Mouse (Mus musculus) right cerebral cortex, postnatal 4 days (tissue): ENCODE results near the gene Gm20403.
A peak's percentile ranks its signal among the peaks of the same experiment; 100 is the strongest.
"Not testable (repeated sequence)": the region's sequence is repeated elsewhere in the genome, so short reads cannot be mapped to it uniquely, and the experiment has no call there.

Experiments used
- DNase-seq: peaks from one replicate; pipeline ENCODE4 v3.0.0-alpha.2; 2022

The Gm20403 gene

GRCm38 (mm10) chr12:54992814-54993213, 6.5 kb upstream of the Gm20403 start:
- DNase-seq, result no peak

DNA sequence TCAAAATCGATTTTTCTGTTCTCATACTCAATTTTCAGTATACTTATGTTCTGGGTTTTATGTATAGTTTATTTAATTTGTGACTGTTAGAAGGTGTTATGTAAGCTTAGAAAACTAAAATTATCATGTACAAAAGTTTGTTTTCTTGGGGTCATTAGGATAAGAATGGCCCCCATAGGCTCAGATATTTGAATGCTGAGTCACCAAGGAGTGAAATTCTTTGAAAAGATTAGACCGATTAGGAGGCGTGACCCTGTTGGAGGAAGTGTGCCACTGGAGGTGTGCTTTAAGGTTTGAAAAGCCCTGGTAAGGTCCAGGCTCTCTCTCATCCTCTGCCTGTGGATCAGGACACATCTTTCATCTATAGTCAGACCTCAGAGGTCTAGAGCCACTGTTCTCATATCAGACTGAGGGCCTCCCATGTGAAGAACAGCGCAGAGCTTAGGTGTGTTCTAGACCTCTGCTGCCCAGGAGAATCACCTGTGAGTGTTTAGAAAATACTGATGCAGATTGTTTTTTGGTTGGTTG, 2.1 kb upstream of the Gm20403 start:
- DNase-seq, result no peak

DNA sequence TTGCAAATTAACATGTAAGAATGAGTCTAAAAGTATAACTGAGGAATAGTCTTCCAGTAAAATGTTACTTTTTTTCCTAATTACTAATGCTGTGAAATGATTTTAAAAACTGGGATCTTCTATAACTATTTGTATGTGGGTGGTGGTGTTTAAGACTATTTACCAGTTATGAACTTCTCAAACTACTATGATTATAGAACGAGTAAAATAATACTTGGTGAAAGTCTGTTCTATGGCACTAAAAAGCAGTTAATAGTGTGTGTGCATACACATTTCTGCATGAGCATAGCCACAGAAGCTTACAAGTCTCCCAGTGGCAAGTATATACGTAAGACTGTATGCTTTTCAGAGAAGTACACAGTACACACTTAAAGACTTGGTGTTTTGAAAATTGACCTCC, 827 bp upstream of the Gm20403 start:
- no peak for DNase-seq

- DNase-seq, result peak; percentile 51
Observed at GRCm38 (mm10) chr12:54985257-54986051, 875 bp downstream of the Gm20403 start.

GRCm38 (mm10) chr12:54984701-54985256, 1.6 kb downstream of the Gm20403 start:
- peak; percentile 35 for DNase-seq

- no peak for DNase-seq
Observed at GRCm38 (mm10) chr12:54982935-54983715, 3.2 kb downstream of the Gm20403 start.

DNA sequence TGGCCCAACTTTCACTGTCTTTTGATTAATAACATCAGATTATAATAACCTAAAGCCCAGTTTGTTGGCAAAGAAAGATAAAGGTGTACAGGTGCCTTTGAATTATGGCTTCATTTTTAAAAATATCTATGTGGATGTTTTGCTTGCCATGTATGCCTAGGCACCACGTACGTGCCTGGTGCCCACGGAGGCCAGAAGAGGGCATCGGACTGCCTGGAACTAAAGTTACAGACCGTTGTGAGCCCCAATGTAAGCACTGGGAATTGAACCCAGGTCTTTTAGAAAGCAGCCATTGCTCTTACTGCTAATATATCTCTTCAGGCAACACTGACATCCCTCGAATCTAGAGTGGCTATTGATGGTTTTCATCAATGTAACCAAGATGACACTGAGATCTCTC, 4.4 kb downstream of the Gm20403 start:
- DNase-seq, result no peak

DNA sequence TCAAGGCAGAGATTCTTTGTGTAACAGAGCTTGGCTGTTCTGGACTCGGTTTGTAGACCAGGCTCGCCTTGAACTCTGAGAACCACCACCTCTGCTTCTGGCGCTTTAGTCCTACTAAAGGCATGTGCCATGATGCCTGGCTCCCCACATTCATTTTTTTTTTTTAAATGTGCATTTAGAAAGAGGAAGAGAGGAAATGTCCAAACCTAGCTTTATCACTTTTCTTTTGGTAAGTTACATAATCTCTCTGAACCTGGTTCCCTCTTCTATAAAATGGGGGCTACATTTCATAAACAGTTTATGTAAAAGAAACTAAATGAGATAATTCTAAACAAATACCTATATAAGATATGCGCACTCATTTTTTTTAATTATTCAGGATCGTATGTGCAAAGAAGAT, 5.4 kb downstream of the Gm20403 start:
- DNase-seq, result no peak

DNA sequence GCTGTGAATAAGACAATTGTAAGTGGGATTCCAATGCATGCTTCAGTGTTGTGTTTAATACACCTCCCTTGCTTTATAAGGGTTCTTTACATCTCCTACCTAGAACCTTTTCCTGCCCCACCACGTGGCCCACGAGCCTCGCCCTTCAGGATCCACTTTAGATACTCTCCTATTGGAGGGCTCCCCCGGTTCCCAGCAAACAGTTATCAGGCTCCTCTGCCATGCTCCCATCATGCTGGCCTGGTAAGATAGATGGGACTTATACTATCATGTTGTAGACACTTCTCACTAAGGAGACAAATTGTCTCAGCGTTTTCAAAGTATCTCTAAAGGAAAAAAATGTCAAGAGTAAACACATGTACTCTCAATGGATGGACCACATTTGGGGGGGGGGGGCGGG, 5.8 kb downstream of the Gm20403 start:
- no peak for DNase-seq

- DNase-seq, result no peak
Observed at GRCm38 (mm10) chr12:54969033-54969432, 17.3 kb downstream of the Gm20403 start.

DNA sequence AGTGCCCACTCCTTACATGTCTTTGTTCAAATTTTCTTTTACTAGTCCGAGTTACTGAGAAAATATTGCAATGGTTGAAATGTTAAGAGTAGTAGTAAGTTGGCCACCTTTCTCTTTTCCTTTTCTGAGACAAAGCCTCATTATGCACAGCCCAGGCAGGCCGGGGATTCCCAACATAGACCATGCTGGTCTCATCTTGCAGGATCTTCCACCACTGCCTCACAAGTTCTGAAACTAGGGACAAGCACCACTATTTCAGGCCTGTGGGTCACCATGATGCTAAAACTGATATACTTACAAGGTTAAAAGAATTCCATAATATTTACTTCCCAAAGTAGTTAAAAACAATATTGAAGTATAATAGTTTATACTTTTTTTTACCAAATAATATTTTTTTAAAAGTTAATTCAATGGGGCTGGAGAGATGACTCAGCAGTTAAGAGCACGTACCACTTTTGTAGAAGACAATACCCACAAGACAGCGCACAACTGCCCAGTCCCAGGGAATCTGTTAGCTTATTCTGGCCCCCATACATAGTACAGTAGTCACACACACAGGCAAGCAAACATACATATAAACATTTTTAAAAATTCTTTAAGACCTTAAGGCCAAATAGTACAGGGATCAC, 20.7 kb downstream of the Gm20403 start:
- DNase-seq, result no peak

DNA sequence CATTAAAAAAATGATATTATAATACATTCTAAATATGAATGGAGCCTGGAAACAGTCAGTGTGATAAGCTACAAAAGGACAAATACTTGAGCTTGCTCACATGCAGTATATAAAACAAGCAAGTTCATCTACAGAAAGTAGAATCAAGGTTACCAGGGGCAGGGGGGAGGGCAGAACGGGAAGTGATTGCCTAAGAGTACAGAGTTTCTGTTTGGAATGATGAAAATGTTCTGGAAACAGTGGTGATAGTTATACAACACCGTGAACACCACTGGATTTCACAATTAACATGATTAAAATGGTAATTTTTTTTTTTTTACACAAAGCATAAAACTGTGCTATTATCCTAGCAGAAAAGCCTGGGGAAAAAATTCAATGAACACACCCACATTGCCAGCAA, 26.8 kb downstream of the Gm20403 start:
- no peak for DNase-seq

GRCm38 (mm10) chr12:54956974-54957373, 29.4 kb downstream of the Gm20403 start:
- DNase-seq, result no peak

DNA sequence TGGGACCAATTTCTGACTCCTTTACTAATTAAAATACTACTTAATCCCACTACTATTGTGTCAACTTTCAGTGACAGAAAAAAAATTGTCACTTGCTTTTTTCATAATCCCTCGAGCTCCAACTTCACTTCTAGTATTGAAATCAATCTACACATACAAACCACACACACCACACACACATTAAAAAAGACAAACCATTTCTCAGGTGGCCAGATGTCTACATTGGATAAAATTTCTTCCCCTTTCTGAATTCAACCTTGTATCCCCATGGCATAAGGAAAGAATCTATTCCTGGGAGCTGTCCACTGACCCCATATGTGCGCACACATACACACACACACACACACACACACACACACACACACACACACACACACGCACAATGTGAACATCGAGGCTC, 29.9 kb downstream of the Gm20403 start:
- DNase-seq, result no peak

DNA sequence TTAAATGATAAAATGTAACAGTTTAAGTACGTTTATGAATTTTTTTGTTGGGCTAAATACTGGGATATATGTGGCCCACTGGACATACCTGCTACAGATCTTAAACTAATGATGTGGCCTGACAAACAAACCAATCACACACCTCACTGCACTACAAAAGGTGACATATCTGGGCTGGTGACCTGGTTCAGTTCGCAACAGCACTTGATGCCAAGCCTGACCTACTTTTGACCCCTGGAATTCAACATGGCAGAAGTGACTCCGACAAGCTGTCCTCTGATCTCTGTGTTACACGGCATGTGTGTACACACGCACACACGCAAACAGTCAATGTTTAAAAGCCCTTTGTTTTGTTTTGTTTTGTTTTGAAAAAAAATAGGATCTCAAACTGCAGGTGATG, 40.2 kb downstream of the Gm20403 start:
- no peak for DNase-seq

DNA sequence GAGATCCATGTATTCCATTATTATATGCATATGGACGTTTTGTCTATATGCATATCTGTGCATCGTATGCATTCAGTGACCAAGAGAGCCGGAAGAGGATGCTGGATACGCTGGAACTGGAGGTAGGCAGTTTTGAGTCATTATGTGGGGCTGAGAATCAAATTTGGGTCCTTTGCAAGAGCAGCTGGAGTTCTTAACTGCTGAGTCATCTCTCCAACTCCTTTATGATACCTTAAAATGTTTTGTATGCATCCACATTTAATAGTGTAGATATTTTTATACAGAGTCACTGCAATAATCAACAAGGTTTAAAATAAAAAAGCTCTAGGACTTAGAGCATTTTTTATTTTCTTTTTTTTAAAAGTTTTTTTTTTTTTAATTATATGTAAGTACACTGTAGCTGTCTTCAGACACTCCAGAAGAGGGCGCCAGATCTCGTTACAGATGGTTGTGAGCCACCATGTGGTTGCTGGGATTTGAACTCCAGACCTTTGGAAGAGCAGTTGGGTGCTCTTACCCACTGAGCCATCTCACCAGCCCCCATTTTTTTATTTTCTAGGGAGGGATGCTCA, 43.7 kb downstream of the Gm20403 start:
- DNase-seq, result not testable (repeated sequence)

DNA sequence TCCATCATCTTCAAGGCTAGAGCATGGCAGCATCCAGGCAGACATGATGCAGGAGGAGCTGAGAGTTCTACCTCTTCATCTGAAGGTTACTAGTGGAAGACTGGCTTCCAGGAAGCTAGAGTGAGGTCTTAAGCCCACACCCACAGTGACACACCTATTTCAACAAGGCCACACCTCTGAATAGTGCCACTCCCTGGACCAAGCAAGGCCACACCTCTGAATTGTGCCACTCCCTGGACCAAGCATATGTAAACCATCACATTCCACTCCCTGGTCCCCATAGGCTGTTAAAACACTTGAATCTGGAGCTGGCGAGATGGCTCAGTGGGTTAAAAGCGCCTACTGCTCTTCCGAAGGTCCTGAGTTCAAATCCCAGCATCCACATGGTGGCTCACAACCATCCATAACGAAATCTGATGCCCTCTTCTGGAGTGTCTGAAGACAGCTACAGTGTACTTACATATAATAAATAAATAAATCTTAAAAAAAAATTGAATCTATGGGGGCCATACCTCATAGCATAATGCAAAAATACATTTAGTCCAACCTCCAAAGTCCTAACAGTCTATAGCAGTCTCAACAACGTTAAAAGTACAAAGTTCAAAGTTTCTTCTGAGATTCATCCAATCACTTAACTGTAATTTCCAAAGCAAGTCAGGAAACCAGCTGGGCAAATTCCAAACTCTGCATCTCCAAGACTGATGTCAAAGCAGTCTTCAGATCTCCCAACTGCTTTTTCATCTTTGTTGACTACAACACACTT, 48.6 kb downstream of the Gm20403 start:
- DNase-seq, result not testable (repeated sequence)
